Mouse (Mus musculus) spleen, postnatal 4 days (tissue): ENCODE results near the gene Dhx34.
A peak's percentile ranks its signal among the peaks of the same experiment; 100 is the strongest.

Experiments
- DNase-seq, 2 experiments: peaks; one replicate each; pipeline ENCODE4 v3.0.0; 2022; ENCODE audit warnings: low spot score in 2 of 2

Dhx34 gene

DNA sequence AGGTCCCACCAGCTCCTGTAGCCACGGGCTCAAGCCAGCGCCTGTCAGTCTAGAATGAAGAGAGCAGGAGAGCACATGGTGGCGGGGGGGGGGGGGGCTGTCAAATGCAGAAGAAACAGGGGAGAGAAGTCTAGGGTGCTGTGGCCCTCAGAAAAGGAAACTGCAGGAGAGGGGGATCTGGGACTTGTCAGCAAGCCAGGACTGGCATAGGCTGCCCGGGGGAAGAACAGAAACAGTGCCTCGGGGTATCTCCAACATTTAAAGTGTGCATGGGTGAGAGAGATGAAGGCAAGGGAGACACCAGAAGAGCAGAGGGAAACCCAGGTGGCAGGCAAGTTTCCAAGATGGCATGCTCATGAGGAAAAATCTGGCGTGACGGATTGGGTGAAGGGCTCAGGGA lies 59.8 kb downstream of the Dhx34 start:
- DNase-seq = no peak

- DNase-seq = no peak
Measured at GRCm38 (mm10) chr7:16161302-16161701, 60.5 kb downstream of the Dhx34 start.

DNA sequence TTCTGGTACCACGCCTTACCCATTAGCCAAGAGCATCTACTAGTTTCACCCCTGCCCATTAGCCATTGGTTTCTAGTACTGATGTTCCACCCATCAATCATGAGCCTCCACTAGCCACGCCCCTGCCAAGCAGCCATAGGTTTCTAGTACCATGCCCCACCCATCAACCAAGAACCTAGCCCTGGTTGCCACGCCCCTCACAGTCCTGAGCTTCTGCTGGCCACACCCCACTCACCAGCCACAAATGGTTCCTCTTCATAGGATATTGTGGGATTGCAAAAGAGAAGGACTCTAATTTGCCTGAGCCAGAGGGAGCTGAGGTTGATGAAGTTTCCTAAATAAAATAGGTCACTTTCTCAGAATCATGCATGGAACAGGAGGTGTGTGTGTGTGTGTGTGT lies 61.1 kb downstream of the Dhx34 start:
- no peak for DNase-seq

DNA sequence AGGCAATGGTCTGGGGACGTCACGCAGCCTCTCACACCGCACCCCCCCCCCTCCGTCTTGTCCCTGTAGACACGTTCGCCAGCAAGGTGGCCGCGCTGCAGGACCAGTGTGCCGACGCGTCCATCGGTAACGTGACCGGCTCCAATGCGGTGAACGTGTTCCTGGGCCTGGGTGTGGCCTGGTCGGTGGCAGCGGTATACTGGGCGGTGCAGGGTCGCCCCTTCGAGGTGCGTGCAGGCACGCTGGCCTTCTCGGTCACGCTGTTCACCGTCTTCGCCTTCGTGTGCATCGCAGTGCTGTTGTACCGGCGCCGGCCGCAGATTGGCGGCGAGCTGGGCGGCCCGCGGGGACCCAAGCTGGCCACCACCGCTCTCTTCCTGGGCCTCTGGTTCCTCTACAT lies 63.1 kb downstream of the Dhx34 start:
- DNase-seq = no peak

- DNase-seq = no peak
Measured at GRCm38 (mm10) chr7:16156105-16156714, 65.6 kb downstream of the Dhx34 start.

GRCm38 (mm10) chr7:16155132-16155872 lies 66.5 kb downstream of the Dhx34 start:
- DNase-seq = no peak

GRCm38 (mm10) chr7:16153522-16153921 lies 68.3 kb downstream of the Dhx34 start:
- DNase-seq = no peak

DNA sequence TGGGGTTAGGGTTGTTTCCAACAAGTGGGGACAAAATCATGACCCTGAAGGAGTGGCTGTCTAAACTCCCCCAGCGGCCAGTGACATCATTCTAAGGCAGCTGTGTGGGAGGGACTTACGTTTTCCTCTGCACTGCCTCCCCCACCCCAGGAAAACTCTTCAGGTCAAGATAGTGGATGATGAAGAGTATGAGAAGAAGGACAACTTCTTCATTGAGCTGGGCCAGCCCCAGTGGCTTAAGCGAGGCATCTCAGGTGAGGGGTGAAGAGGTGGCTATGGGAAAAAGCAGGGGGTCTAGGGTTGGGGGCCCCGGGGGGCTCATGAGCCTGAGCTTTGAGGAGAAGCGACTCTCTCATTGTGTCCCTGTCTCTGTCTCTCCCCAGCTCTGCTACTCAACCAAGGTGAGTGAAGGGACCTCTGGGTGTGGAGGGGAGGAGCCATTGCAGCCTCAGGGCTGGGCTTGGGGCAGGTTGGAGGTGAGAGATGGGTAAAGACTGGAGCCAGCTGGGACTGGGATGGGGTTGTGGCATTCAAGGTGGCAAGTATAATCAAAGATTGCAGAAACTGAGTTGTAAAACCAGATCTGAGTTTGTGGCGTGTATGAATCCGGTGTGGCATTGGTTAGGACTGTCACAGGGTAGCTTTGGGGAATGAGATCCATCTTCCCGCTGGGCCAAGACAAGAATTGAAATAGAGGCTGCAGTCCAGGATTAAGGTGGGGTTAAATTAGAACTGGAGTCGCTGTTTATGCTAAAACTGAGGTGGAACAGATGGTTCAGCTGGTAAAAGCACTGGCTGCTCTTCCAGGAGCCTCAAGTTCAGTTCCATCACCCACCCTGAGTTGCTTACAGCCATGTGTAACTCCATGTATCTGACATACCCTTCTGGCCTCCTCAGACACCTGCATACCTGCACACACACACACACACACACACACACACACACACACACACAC lies 71.4 kb downstream of the Dhx34 start:
- no peak for DNase-seq

- DNase-seq = no peak
Measured at GRCm38 (mm10) chr7:16149241-16149640, 72.6 kb downstream of the Dhx34 start.

GRCm38 (mm10) chr7:16147643-16148042 lies 74.2 kb downstream of the Dhx34 start:
- DNase-seq = peak; percentile 42 to 86
